Mouse (Mus musculus) heart, embryonic 11.5 days (tissue): ENCODE results near the gene Slc15a2. TPM values are rescaled to one million over a fixed set of nuclear protein-coding genes. Genes with fewer than 3 reads are reported as not detected.

Experiments
- ATAC-seq: fragments of 200-750 bp; cut with Nextera tagmentation; replicated peaks from 2 replicates; pipeline ENCODE4 v1.8.0; 2017; ENCODE audit warnings: moderate library complexity; ENCODE audit not compliant: insufficient number of reproducible peaks, low FRiP score, low TSS enrichment
- H3K27ac ChIP-seq: fragments of 300-500 bp; sonication (generic); 2 replicates; pipeline ENCODE4 v1.5.1; 2014; ENCODE audit warnings: mild to moderate bottlenecking, low read depth, low read length
- H3K27me3 ChIP-seq: fragments of 300-500 bp; sonication (generic); 2 replicates; pipeline ENCODE4 v1.6.1; 2014; ENCODE audit warnings: mild to moderate bottlenecking, low read length, mixed read lengths; ENCODE audit not compliant: control insufficient read depth, insufficient read depth
- H3K36me3 ChIP-seq: fragments of 300-500 bp; sonication (generic); 2 replicates; pipeline ENCODE4 v1.6.1; 2014; ENCODE audit warnings: mild to moderate bottlenecking, low read length, moderate library complexity, mixed read lengths; ENCODE audit not compliant: control insufficient read depth, insufficient read depth
- H3K4me1 ChIP-seq: fragments of 300-500 bp; sonication (generic); 2 replicates; pipeline ENCODE4 v1.6.1; 2014; ENCODE audit warnings: low read length; ENCODE audit not compliant: control insufficient read depth, insufficient read depth
- H3K4me2 ChIP-seq: fragments of 300-500 bp; sonication (generic); 2 replicates; pipeline ENCODE4 v1.6.1; 2014; ENCODE audit warnings: mild to moderate bottlenecking, moderate library complexity
- H3K4me3 ChIP-seq: fragments of 300-500 bp; sonication (generic); 2 replicates; pipeline ENCODE4 v1.5.1; 2014; ENCODE audit warnings: low read depth, low read length
- H3K9ac ChIP-seq: fragments of 300-500 bp; sonication (generic); 2 replicates; pipeline ENCODE4 v1.6.1; 2014; ENCODE audit warnings: mild to moderate bottlenecking, low read depth, low read length, moderate library complexity
- H3K9me3 ChIP-seq: fragments of 300-500 bp; sonication (generic); replicated peaks from 2 replicates; pipeline ENCODE4 v1.6.1; 2016; ENCODE audit warnings: low read length; ENCODE audit not compliant: control insufficient read depth
- WGBS: fragments of 180-500 bp; shearing (Covaris S2); extraction: QIAGEN DNeasy Blood & Tissue Kit; methylation state at CpG from one replicate; pipeline ENCODE4 v1.1.7; 2014; ENCODE audit not compliant: insufficient replicate concordance; 5-methylcytosine and 5-hydroxymethylcytosine counted together
- polyA plus RNA-seq: library from polyadenylated mRNA; unstranded; fragments of >200 nt; fragmentation: Nextera tagmentation; extraction: Ambion mirVana; gene quantifications from 2 replicates; pipeline ENCODE4 v1.2.1, GENCODE M21; 2014

Gene Slc15a2
- polyA plus RNA-seq, 1 experiment from 2014 or later, result 1.0 TPM

- WGBS, result 88% methylated on average over 6 of the region's 6 CpGs
- H3K9ac ChIP-seq, result no peak overlapping the region
- no peak for ATAC-seq
Observed at GRCm38 (mm10) chr16:36775658-36776057, 9.1 kb downstream of the Slc15a2 start.

GRCm38 (mm10) chr16:36772996-36773395 is 11.8 kb downstream of the Slc15a2 start:
- Histone ChIP-seq H3K27me3 (no peaks in the 10 kb centered on the region), H3K4me2 (no peak overlapping the region), H3K36me3 (no peaks in the 10 kb centered on the region), H3K9me3 (no peaks in the 10 kb centered on the region), H3K4me1 (no peaks in the 10 kb centered on the region), H3K9ac (no peak overlapping the region), H3K4me3 (no peak overlapping the region), H3K27ac (no peak overlapping the region)
- 81% methylated on average over 5 of the region's 5 CpGs for WGBS
- ATAC-seq, result no peak

More at GRCm38 (mm10) chr16:36775658-36776057, 9.1 kb downstream of the Slc15a2 start:
- Histone ChIP-seq H3K27ac (no peak overlapping the region), H3K27me3 (no peaks in the 10 kb centered on the region), H3K4me1 (no peaks in the 10 kb centered on the region), H3K9me3 (no peaks in the 10 kb centered on the region), H3K4me3 (no peak overlapping the region), H3K4me2 (no peak overlapping the region), H3K36me3 (no peaks in the 10 kb centered on the region)

GRCm38 (mm10) chr16:36771703-36772102 is 13.1 kb downstream of the Slc15a2 start:
- no peaks in the 10 kb centered on the region for H3K9me3 ChIP-seq
- no peaks in the 10 kb centered on the region for H3K27me3 ChIP-seq
- H3K4me1 ChIP-seq, result no peaks in the 10 kb centered on the region
- no peaks in the 10 kb centered on the region for H3K36me3 ChIP-seq
- 87% methylated on average over 3 of the region's 3 CpGs for WGBS
- ATAC-seq, result no peak
- H3K27ac ChIP-seq, result no peak overlapping the region
- no peak overlapping the region for H3K4me2 ChIP-seq
- H3K4me3 ChIP-seq, result no peak overlapping the region
- no peak overlapping the region for H3K9ac ChIP-seq

GRCm38 (mm10) chr16:36771244-36771643 is 13.5 kb downstream of the Slc15a2 start:
- H3K4me3 ChIP-seq, result no peak overlapping the region

GRCm38 (mm10) chr16:36770830-36771229 is 13.9 kb downstream of the Slc15a2 start:
- ATAC-seq, result no peak
- no peaks in the 10 kb centered on the region for H3K36me3 ChIP-seq
- WGBS, result 82% methylated on average over 4 of the region's 4 CpGs

More at GRCm38 (mm10) chr16:36771244-36771643, 13.5 kb downstream of the Slc15a2 start:
- Histone ChIP-seq H3K4me1 (no peaks in the 10 kb centered on the region), H3K4me2 (no peak overlapping the region), H3K27ac (no peak overlapping the region), H3K9me3 (no peaks in the 10 kb centered on the region), H3K9ac (no peak overlapping the region), H3K36me3 (no peaks in the 10 kb centered on the region), H3K27me3 (no peaks in the 10 kb centered on the region)
- no peak for ATAC-seq
- 70% methylated on average over 2 of the region's 2 CpGs for WGBS

GRCm38 (mm10) chr16:36770191-36770771 is 14.5 kb downstream of the Slc15a2 start:
- Histone ChIP-seq H3K9ac (no peak overlapping the region), H3K36me3 (no peaks in the 10 kb centered on the region), H3K9me3 (no peaks in the 10 kb centered on the region), H3K27me3 (no peaks in the 10 kb centered on the region), H3K4me1 (no peaks in the 10 kb centered on the region), H3K4me2 (no peak overlapping the region), H3K4me3 (no peak overlapping the region), H3K27ac (no peak overlapping the region)
- whole genome bisulfite sequencing, result 75% methylated on average over 8 of the region's 13 CpGs
- no peak for ATAC-seq

More at GRCm38 (mm10) chr16:36770830-36771229, 13.9 kb downstream of the Slc15a2 start:
- Histone ChIP-seq H3K9ac (no peak overlapping the region), H3K4me3 (no peak overlapping the region), H3K4me2 (no peak overlapping the region), H3K27ac (no peak overlapping the region), H3K4me1 (no peaks in the 10 kb centered on the region), H3K27me3 (no peaks in the 10 kb centered on the region), H3K9me3 (no peaks in the 10 kb centered on the region)

- WGBS, result 88% methylated on average over 3 of the region's 3 CpGs
- Histone ChIP-seq H3K9ac (no peak overlapping the region), H3K27me3 (no peaks in the 10 kb centered on the region), H3K36me3 (no peaks in the 10 kb centered on the region), H3K9me3 (no peaks in the 10 kb centered on the region), H3K4me2 (no peak overlapping the region), H3K4me3 (no peak overlapping the region), H3K4me1 (no peaks in the 10 kb centered on the region), H3K27ac (no peak overlapping the region)
- ATAC-seq, result no peak
Observed at GRCm38 (mm10) chr16:36751979-36752378, 32.8 kb downstream of the Slc15a2 start.

- H3K4me2 ChIP-seq, result no peak overlapping the region
- no peaks in the 10 kb centered on the region for H3K4me1 ChIP-seq
- H3K27me3 ChIP-seq, result no peaks in the 10 kb centered on the region
- ATAC-seq, result no peak
- H3K9me3 ChIP-seq, result no peaks in the 10 kb centered on the region
- H3K36me3 ChIP-seq, result no peaks in the 10 kb centered on the region
- H3K27ac ChIP-seq, result no peak overlapping the region
- H3K9ac ChIP-seq, result no peak overlapping the region
- no peak overlapping the region for H3K4me3 ChIP-seq
- 66% methylated on average over 2 of the region's 2 CpGs for WGBS
Observed at GRCm38 (mm10) chr16:36747767-36748166, 37.0 kb downstream of the Slc15a2 start.

GRCm38 (mm10) chr16:36747068-36747467 is 37.7 kb downstream of the Slc15a2 start:
- Histone ChIP-seq H3K9me3 (no peaks in the 10 kb centered on the region), H3K27me3 (no peaks in the 10 kb centered on the region), H3K4me3 (no peak overlapping the region), H3K4me2 (no peak overlapping the region), H3K36me3 (no peaks in the 10 kb centered on the region), H3K4me1 (no peaks in the 10 kb centered on the region), H3K9ac (no peak overlapping the region), H3K27ac (no peak overlapping the region)
- no peak for ATAC-seq
- 78% methylated on average over 4 of the region's 4 CpGs for WGBS
